Mouse (Mus musculus): ENCODE measurements around the gene Angel1. TPM values are rescaled to one million over a fixed set of nuclear protein-coding genes. Genes with fewer than 3 reads are reported as not detected.
A peak's percentile ranks its signal among the peaks of the same experiment; 100 is the strongest.

The Angel1 gene
- polyA plus RNA-seq, 1 experiment from 2014 or later, result 15.2 TPM

GRCm38 (mm10) chr12:86685275-86685674 lies 41.0 kb downstream of the Angel1 start:
- H3K36me3 ChIP-seq (replicated peaks), result peaks cover 77% of the 10 kb centered on the region
- H3K27ac ChIP-seq, result no peak overlapping the region
- H3K4me1 ChIP-seq, result peaks cover 48% of the 10 kb centered on the region
- DNase-seq (ENCODE audit: extremely low spot score, low spot score), result no peak
- no peaks in the 10 kb centered on the region for H3K9me3 ChIP-seq
- 78% methylated on average over 9 of the region's 9 CpGs for WGBS
- no peaks in the 10 kb centered on the region for H3K27me3 ChIP-seq (ENCODE audit: poor library complexity, severe bottlenecking)
- no peak overlapping the region for H3K4me3 ChIP-seq

DNA sequence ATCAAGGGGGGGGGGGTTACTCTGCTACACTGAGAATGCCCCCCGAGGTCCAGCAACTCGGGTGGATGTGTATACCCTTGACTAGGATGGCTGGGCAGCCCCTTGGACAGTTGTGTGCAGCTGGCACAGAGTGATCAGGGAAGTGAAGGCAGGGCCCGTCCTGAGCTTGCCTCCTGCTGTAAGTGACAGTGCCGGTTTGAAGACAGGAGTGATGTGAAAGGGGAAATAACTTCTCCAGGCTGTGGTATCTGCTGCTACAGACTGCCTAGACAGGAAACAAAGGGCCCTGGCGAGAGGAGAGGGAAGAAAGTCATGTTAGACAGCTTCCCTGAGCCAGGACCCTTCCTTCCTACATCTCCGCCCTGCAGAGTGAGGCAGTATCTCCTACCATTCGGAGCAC lies 42.6 kb downstream of the Angel1 start:
- 84% methylated on average over 7 of the region's 7 CpGs for WGBS
- Histone ChIP-seq H3K9me3 (no peaks in the 10 kb centered on the region), H3K4me1 (peaks cover 62% of the 10 kb centered on the region), H3K36me3 (replicated peaks) (peaks cover 62% of the 10 kb centered on the region), H3K27me3 (ENCODE audit: poor library complexity, severe bottlenecking) (no peaks in the 10 kb centered on the region), H3K4me3 (no peak overlapping the region), H3K27ac (0 out of 2 replicates have a peak overlapping the region, but pooled peaks have one; percentile 6)
- DNase-seq (ENCODE audit: extremely low spot score, low spot score), result no peak

- WGBS, result 90% methylated on average over 8 of the region's 8 CpGs
- Histone ChIP-seq H3K27me3 (ENCODE audit: poor library complexity, severe bottlenecking) (peaks cover 11% of the 10 kb centered on the region), H3K27ac (no peak overlapping the region), H3K4me1 (peaks cover 60% of the 10 kb centered on the region), H3K36me3 (replicated peaks) (peaks cover 47% of the 10 kb centered on the region), H3K9me3 (no peaks in the 10 kb centered on the region), H3K4me3 (no peak overlapping the region)
- DNase-seq (ENCODE audit: extremely low spot score, low spot score), result no peak
These were observed 44.1 kb downstream of the Angel1 start for GRCm38 (mm10) chr12:86682178-86682577.

GRCm38 (mm10) chr12:86681626-86682025 lies 44.6 kb downstream of the Angel1 start:
- H3K27me3 ChIP-seq (ENCODE audit: poor library complexity, severe bottlenecking), result peaks cover 16% of the 10 kb centered on the region
- H3K4me3 ChIP-seq, result no peak overlapping the region
- H3K36me3 ChIP-seq (replicated peaks), result peaks cover 42% of the 10 kb centered on the region
- 91% methylated on average over 9 of the region's 9 CpGs for WGBS
- H3K27ac ChIP-seq, result no peak overlapping the region
- H3K4me1 ChIP-seq, result peaks cover 59% of the 10 kb centered on the region
- no peak for DNase-seq (ENCODE audit: extremely low spot score, low spot score)
- H3K9me3 ChIP-seq, result no peaks in the 10 kb centered on the region

DNA sequence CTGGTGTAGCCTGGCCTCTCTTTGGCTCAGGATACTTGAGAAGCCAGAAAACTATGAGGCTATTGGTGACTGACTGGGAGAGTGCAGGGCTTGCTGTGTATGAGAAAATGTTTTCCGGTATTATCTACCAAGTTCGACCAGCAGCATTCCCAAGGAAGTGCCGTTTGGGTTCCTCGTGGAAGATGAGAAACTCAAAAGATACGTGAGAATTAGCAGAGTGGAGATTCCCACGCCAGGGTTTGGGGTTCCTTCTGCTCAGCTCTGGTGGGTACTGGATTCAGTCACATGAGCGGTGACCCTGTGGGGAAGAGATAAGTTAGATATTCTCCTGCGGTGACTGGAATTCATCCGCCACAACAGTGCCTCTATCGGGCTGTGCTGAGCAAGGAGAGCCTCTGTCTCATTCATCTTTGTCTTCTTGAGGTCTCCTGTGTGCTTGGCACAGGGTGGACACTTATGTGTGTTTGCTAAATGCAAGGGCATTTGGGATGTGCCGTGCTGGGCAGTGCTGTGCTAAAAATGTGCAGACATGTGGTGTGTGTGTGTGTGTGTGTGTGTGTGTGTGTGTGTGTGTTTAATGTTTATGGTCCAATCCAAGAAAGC lies 45.6 kb downstream of the Angel1 start:
- no peaks in the 10 kb centered on the region for H3K9me3 ChIP-seq
- peak overlapping the region; percentile 88 for H3K4me3 ChIP-seq
- no peak for DNase-seq (ENCODE audit: extremely low spot score, low spot score)
- peaks cover 20% of the 10 kb centered on the region for H3K27me3 ChIP-seq (ENCODE audit: poor library complexity, severe bottlenecking)
- peak overlapping the region; percentile 96 for H3K27ac ChIP-seq
- peaks cover 32% of the 10 kb centered on the region for H3K36me3 ChIP-seq (replicated peaks)
- WGBS, result 61% methylated on average over 11 of the region's 11 CpGs
- H3K4me1 ChIP-seq, result peaks cover 56% of the 10 kb centered on the region

- H3K27ac ChIP-seq, result peak overlapping the region; percentile 96
- peaks cover 20% of the 10 kb centered on the region for H3K27me3 ChIP-seq (ENCODE audit: poor library complexity, severe bottlenecking)
- H3K36me3 ChIP-seq (replicated peaks), result peaks cover 26% of the 10 kb centered on the region
- H3K4me1 ChIP-seq, result peaks cover 54% of the 10 kb centered on the region
- no peak for DNase-seq (ENCODE audit: extremely low spot score, low spot score)
- no peaks in the 10 kb centered on the region for H3K9me3 ChIP-seq
- WGBS, result 42% methylated on average over 12 of the region's 12 CpGs
- H3K4me3 ChIP-seq, result peak overlapping the region; percentile 88
These were observed 46.2 kb downstream of the Angel1 start for GRCm38 (mm10) chr12:86679991-86680491.

DNA sequence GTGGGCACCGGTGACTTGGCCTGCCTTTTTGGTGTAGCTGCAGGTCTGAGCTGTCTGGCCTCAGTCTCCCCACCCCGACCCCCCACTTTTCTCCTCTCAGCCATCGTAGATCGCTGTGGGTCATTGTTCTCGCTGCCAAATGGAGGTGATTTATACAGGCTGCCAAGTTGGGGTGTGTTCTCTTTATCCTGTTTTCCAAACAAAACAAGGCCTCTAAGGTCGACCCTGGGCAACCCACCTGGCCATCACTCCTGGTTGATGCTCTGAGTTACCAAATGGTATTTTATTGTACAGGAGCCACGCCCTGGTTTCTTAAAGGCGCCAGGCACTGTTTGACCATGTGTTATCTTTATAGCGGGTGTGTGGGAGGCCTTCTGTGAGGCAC lies 46.7 kb downstream of the Angel1 start:
- peaks cover 53% of the 10 kb centered on the region for H3K4me1 ChIP-seq
- H3K36me3 ChIP-seq (replicated peaks), result peaks cover 22% of the 10 kb centered on the region
- DNase-seq (ENCODE audit: extremely low spot score, low spot score), result no peak
- H3K4me3 ChIP-seq, result peak overlapping the region; percentile 88
- 7% methylated on average over 9 of the region's 9 CpGs for WGBS
- peak overlapping the region; percentile 96 for H3K27ac ChIP-seq
- H3K9me3 ChIP-seq, result peaks cover 2% of the 10 kb centered on the region; the same call in 1 of the 2 replicates
- H3K27me3 ChIP-seq (ENCODE audit: poor library complexity, severe bottlenecking), result peaks cover 20% of the 10 kb centered on the region

- peak; percentile 79 for DNase-seq (ENCODE audit: extremely low spot score, low spot score)
- H3K4me1 ChIP-seq, result peaks cover 53% of the 10 kb centered on the region
- under 1% methylated on average over 94 of the region's 94 CpGs for whole genome bisulfite sequencing
These were observed 47.4 kb downstream of the Angel1 start, which contains the start of gene Vash1 for GRCm38 (mm10) chr12:86678591-86679545. Gene Vash1 (plus strand): TSS chr12:86678700.

DNA sequence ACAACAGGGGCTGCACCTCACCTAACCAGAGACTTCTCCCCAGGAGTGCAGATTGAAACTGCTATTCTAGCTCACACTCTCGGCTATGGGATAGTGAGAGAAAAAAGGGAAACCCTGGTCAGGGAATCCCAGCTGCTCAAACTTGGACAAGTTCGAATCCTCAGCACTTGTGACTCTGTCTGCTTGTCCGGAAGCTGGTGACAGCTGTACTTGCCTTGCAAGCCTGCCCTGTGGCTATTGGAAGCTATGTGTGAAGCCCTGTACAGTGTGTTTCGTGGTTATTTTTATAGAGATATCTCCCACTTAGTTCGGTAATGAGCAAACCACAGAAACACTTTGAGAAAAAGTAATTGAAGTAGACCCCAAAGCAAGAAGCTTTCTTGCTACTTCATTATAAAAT lies 53.8 kb downstream of the Angel1 start:
- no peak for DNase-seq (ENCODE audit: extremely low spot score, low spot score)
- peaks cover 6% of the 10 kb centered on the region for H3K9me3 ChIP-seq
- no peak overlapping the region for H3K27ac ChIP-seq
- WGBS, result 80% methylated on average over 5 of the region's 5 CpGs
- peaks cover 13% of the 10 kb centered on the region for H3K27me3 ChIP-seq (ENCODE audit: poor library complexity, severe bottlenecking)
- no peak overlapping the region for H3K4me3 ChIP-seq
- no peaks in the 10 kb centered on the region for H3K4me1 ChIP-seq
- no peaks in the 10 kb centered on the region for H3K36me3 ChIP-seq (replicated peaks)

More at GRCm38 (mm10) chr12:86678591-86679545, 47.4 kb downstream of the Angel1 start, which contains the start of gene Vash1:
- peaks cover 20% of the 10 kb centered on the region for H3K27me3 ChIP-seq (ENCODE audit: poor library complexity, severe bottlenecking)
- H3K36me3 ChIP-seq (replicated peaks), result peaks cover 16% of the 10 kb centered on the region
- H3K9me3 ChIP-seq, result peaks cover 6% of the 10 kb centered on the region
- H3K27ac ChIP-seq, result peak within 1 kb of the TSS; percentile 96
- peak within 1 kb of the TSS; percentile 88 for H3K4me3 ChIP-seq

GRCm38 (mm10) chr12:86672105-86672504 lies 54.2 kb downstream of the Angel1 start:
- no peaks in the 10 kb centered on the region for H3K36me3 ChIP-seq (replicated peaks)
- no peak overlapping the region for H3K27ac ChIP-seq
- H3K27me3 ChIP-seq (ENCODE audit: poor library complexity, severe bottlenecking), result peaks cover 9% of the 10 kb centered on the region
- H3K4me1 ChIP-seq, result no peaks in the 10 kb centered on the region
- WGBS, result 79% methylated on average over 4 of the region's 4 CpGs
- DNase-seq (ENCODE audit: extremely low spot score, low spot score), result no peak
- H3K9me3 ChIP-seq, result peaks cover 6% of the 10 kb centered on the region
- H3K4me3 ChIP-seq, result no peak overlapping the region

- Histone ChIP-seq H3K27ac (no peak overlapping the region), H3K4me1 (no peaks in the 10 kb centered on the region), H3K36me3 (replicated peaks) (no peaks in the 10 kb centered on the region), H3K27me3 (ENCODE audit: poor library complexity, severe bottlenecking) (peaks cover 7% of the 10 kb centered on the region; the same call in 1 of the 2 replicates), H3K4me3 (no peak overlapping the region), H3K9me3 (no peaks in the 10 kb centered on the region)
- 88% methylated on average over 2 of the region's 2 CpGs for WGBS
- no peak for DNase-seq (ENCODE audit: extremely low spot score, low spot score)
These were observed 57.9 kb downstream of the Angel1 start for GRCm38 (mm10) chr12:86668404-86668803.

DNA sequence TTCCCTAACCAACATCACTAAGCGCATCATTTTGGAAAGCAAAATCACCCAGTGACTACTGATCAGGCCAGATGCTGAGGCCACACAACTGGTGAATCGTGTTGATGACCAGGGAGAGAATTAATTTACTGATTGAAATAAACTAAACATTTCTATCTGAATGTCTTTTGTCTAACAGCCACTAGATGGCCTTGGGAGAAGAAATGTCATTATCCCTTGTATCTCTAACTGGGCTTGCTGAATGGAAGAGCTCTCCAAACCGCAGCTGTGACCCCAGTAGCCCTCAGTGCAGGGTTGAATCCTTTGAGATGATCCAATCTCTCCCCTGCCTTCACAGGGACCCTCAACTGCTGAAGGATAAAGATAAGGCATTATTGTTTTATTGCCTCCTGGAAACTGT lies 60.6 kb downstream of the Angel1 start:
- Histone ChIP-seq H3K27ac (no peak overlapping the region), H3K36me3 (replicated peaks) (no peaks in the 10 kb centered on the region), H3K4me3 (no peak overlapping the region), H3K4me1 (no peaks in the 10 kb centered on the region), H3K27me3 (ENCODE audit: poor library complexity, severe bottlenecking) (peaks cover 34% of the 10 kb centered on the region), H3K9me3 (no peaks in the 10 kb centered on the region)
- DNase-seq (ENCODE audit: extremely low spot score, low spot score), result no peak
- WGBS, result 72% methylated on average over 3 of the region's 3 CpGs

DNA sequence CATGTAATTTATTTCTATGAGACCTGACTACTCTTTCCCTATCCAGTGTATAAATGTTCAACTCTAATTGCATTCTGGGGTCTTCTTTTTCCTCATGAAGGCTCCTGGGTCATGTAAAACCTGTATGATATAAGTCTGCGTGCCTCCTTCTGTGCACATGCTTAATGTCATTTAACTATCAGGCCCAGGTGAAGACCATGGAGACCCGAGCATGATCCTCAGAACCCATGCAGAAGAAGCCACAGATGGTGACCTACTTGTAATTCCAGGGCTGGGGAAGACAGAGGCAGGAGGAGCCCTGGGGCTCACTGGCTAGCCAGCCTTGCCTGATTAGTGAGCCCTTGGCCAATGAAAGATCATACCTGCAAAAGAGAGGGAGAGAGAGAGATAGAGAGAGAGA lies 65.8 kb downstream of the Angel1 start:
- H3K4me3 ChIP-seq, result no peak overlapping the region
- no peaks in the 10 kb centered on the region for H3K9me3 ChIP-seq
- H3K4me1 ChIP-seq, result peaks cover 16% of the 10 kb centered on the region
- DNase-seq (ENCODE audit: extremely low spot score, low spot score), result no peak
- no peaks in the 10 kb centered on the region for H3K36me3 ChIP-seq (replicated peaks)
- peaks cover 77% of the 10 kb centered on the region for H3K27me3 ChIP-seq (ENCODE audit: poor library complexity, severe bottlenecking)
- no peak overlapping the region for H3K27ac ChIP-seq
- WGBS, result 85% methylated on average over 2 of the region's 2 CpGs
